Mouse (Mus musculus) intestine, embryonic 14.5 days (tissue): ENCODE results near the gene Siah3. TPM values are rescaled to one million over a fixed set of nuclear protein-coding genes. Genes with fewer than 3 reads are reported as not detected.

Source experiments
- ATAC-seq: fragments of 200-750 bp; cut with Nextera tagmentation; replicated peaks from 2 replicates; pipeline ENCODE4 v1.8.0; 2017; ENCODE audit warnings: low read depth, moderate number of reproducible peaks, moderate TSS enrichment, moderate library complexity; ENCODE audit not compliant: low FRiP score, low TSS enrichment
- DNase-seq: peaks from one replicate; pipeline ENCODE4 v3.0.0-alpha.2; 2018; ENCODE audit warnings: low spot score
- H3K27ac ChIP-seq: fragments of 300-500 bp; sonication (generic); 2 replicates; pipeline ENCODE4 v1.5.1; 2014; ENCODE audit warnings: low read depth, mild to moderate bottlenecking, control low read depth
- H3K27me3 ChIP-seq: fragments of 300-500 bp; sonication (generic); replicated peaks from 2 replicates; pipeline ENCODE4 v1.6.1; 2014; ENCODE audit warnings: low read length, control low read depth; ENCODE audit not compliant: control insufficient read depth, insufficient read depth
- H3K36me3 ChIP-seq: fragments of 300-500 bp; sonication (generic); 2 replicates; pipeline ENCODE4 v1.6.1; 2014; ENCODE audit warnings: low read length, control low read depth; ENCODE audit not compliant: control insufficient read depth, insufficient read depth
- H3K4me1 ChIP-seq: fragments of 300-500 bp; sonication (generic); replicated peaks from 2 replicates; pipeline ENCODE4 v1.6.1; 2014; ENCODE audit warnings: low read length, control low read depth, mixed read lengths; ENCODE audit not compliant: control insufficient read depth, insufficient read depth
- H3K4me2 ChIP-seq: fragments of 300-500 bp; sonication (generic); 2 replicates; pipeline ENCODE4 v1.6.1; 2014; ENCODE audit warnings: low read length
- H3K4me3 ChIP-seq: fragments of 300-500 bp; sonication (generic); 2 replicates; pipeline ENCODE4 v1.5.1; 2014; ENCODE audit warnings: low read depth, low read length, control low read depth, mixed read lengths
- H3K9ac ChIP-seq: fragments of 300-500 bp; sonication (generic); 2 replicates; pipeline ENCODE4 v1.6.1; 2014; ENCODE audit warnings: mild to moderate bottlenecking, low read length
- H3K9me3 ChIP-seq: fragments of 300-500 bp; sonication (generic); 2 replicates; pipeline ENCODE4 v1.6.1; 2016; ENCODE audit warnings: low read length, control low read depth; ENCODE audit not compliant: control insufficient read depth
- WGBS: fragments of 180-500 bp; shearing (Covaris S2); extraction: QIAGEN DNeasy Blood & Tissue Kit; methylation state at CpG from one replicate; pipeline ENCODE4 v1.1.7; 2014; 5-methylcytosine and 5-hydroxymethylcytosine counted together
- polyA plus RNA-seq: library from polyadenylated mRNA; unstranded; fragments of >200 nt; fragmentation: Nextera tagmentation; extraction: Ambion mirVana; gene quantifications from 2 replicates; pipeline ENCODE4 v1.2.1, GENCODE M21; 2014

The Siah3 gene
- polyA plus RNA-seq, 1 experiment from 2014 or later, result 0.28 TPM

GRCm38 (mm10) chr14:75482231-75483175 is 26.7 kb downstream of the Siah3 start:
- H3K9ac ChIP-seq, result no peak overlapping the region
- H3K4me1 ChIP-seq, result no peaks in the 10 kb centered on the region
- ATAC-seq (no peak), DNase-seq (no peak)
- no peaks in the 10 kb centered on the region for H3K27me3 ChIP-seq
- 77% methylated on average over 15 of the region's 15 CpGs for WGBS
- H3K4me2 ChIP-seq, result no peak overlapping the region
- H3K27ac ChIP-seq, result no peak overlapping the region
- H3K9me3 ChIP-seq, result no peaks in the 10 kb centered on the region
- no peak overlapping the region for H3K4me3 ChIP-seq
- H3K36me3 ChIP-seq, result no peaks in the 10 kb centered on the region

- H3K36me3 ChIP-seq, result no peaks in the 10 kb centered on the region
- no peaks in the 10 kb centered on the region for H3K27me3 ChIP-seq
- H3K4me1 ChIP-seq, result no peaks in the 10 kb centered on the region
- 90% methylated on average over 6 of the region's 6 CpGs for WGBS
- no peak overlapping the region for H3K9ac ChIP-seq
- no peak overlapping the region for H3K4me2 ChIP-seq
- DNase-seq (no peak), ATAC-seq (no peak)
- H3K4me3 ChIP-seq, result no peak overlapping the region
- no peak overlapping the region for H3K27ac ChIP-seq
- H3K9me3 ChIP-seq, result no peaks in the 10 kb centered on the region
These were observed 27.4 kb downstream of the Siah3 start for GRCm38 (mm10) chr14:75483176-75483546.

GRCm38 (mm10) chr14:75487932-75488331 is 32.1 kb downstream of the Siah3 start:
- H3K9me3 ChIP-seq, result no peaks in the 10 kb centered on the region
- no peak overlapping the region for H3K27ac ChIP-seq

GRCm38 (mm10) chr14:75493555-75494194 is 37.9 kb downstream of the Siah3 start:
- no peaks in the 10 kb centered on the region for H3K36me3 ChIP-seq
- 87% methylated on average over 14 of the region's 14 CpGs for WGBS
- H3K9me3 ChIP-seq, result no peaks in the 10 kb centered on the region
- no peak for ATAC-seq
- no peak overlapping the region for H3K27ac ChIP-seq
- H3K4me1 ChIP-seq, result no peaks in the 10 kb centered on the region
- H3K4me2 ChIP-seq, result no peak overlapping the region
- H3K27me3 ChIP-seq, result no peaks in the 10 kb centered on the region
- H3K4me3 ChIP-seq, result no peak overlapping the region
- H3K9ac ChIP-seq, result no peak overlapping the region
- no peak for DNase-seq

More at GRCm38 (mm10) chr14:75487932-75488331, 32.1 kb downstream of the Siah3 start:
- no peaks in the 10 kb centered on the region for H3K27me3 ChIP-seq
- no peaks in the 10 kb centered on the region for H3K36me3 ChIP-seq
- DNase-seq (no peak), ATAC-seq (no peak)
- no peak overlapping the region for H3K4me2 ChIP-seq
- no peak overlapping the region for H3K4me3 ChIP-seq
- no peak overlapping the region for H3K9ac ChIP-seq
- H3K4me1 ChIP-seq, result no peaks in the 10 kb centered on the region
- WGBS, result 70% methylated on average over 7 of the region's 7 CpGs

- Histone ChIP-seq H3K36me3 (no peaks in the 10 kb centered on the region), H3K27me3 (no peaks in the 10 kb centered on the region), H3K27ac (no peak overlapping the region), H3K4me2 (no peak overlapping the region), H3K9ac (no peak overlapping the region), H3K4me3 (no peak overlapping the region), H3K4me1 (no peaks in the 10 kb centered on the region), H3K9me3 (no peaks in the 10 kb centered on the region)
- DNase-seq (no peak), ATAC-seq (no peak)
- 46% methylated on average over 6 of the region's 6 CpGs for WGBS
These were observed 39.1 kb downstream of the Siah3 start for GRCm38 (mm10) chr14:75494926-75495325.

- ATAC-seq, result no peak
- Histone ChIP-seq H3K36me3 (no peaks in the 10 kb centered on the region), H3K9ac (no peak overlapping the region), H3K4me2 (no peak overlapping the region), H3K27ac (no peak overlapping the region), H3K4me1 (peaks cover 5% of the 10 kb centered on the region; the same call in 1 of the 2 replicates), H3K27me3 (no peaks in the 10 kb centered on the region), H3K9me3 (no peaks in the 10 kb centered on the region), H3K4me3 (no peak overlapping the region)
- DNase-seq, result no peak
- 50% methylated on average over 3 of the region's 3 CpGs for WGBS
These were observed 45.8 kb downstream of the Siah3 start for GRCm38 (mm10) chr14:75501501-75501990.

- Histone ChIP-seq H3K9ac (no peak overlapping the region), H3K9me3 (no peaks in the 10 kb centered on the region), H3K27me3 (no peaks in the 10 kb centered on the region), H3K4me1 (peaks cover 5% of the 10 kb centered on the region; the same call in 1 of the 2 replicates), H3K4me2 (no peak overlapping the region), H3K27ac (no peak overlapping the region), H3K36me3 (no peaks in the 10 kb centered on the region), H3K4me3 (no peak overlapping the region)
- DNase-seq, result no peak
- ATAC-seq, result no peak
- 25% methylated on average over 8 of the region's 8 CpGs for WGBS
These were observed 46.7 kb downstream of the Siah3 start for GRCm38 (mm10) chr14:75502446-75502845.

- Histone ChIP-seq H3K4me1 (peaks cover 5% of the 10 kb centered on the region; the same call in 1 of the 2 replicates), H3K4me3 (no peak overlapping the region), H3K9me3 (no peaks in the 10 kb centered on the region), H3K27ac (no peak overlapping the region), H3K9ac (no peak overlapping the region), H3K4me2 (no peak overlapping the region), H3K27me3 (no peaks in the 10 kb centered on the region), H3K36me3 (no peaks in the 10 kb centered on the region)
- no peak for DNase-seq
- no peak for ATAC-seq
- WGBS, result 51% methylated on average over 2 of the region's 2 CpGs
These were observed 48.5 kb downstream of the Siah3 start for GRCm38 (mm10) chr14:75504255-75504654.
